Mouse (Mus musculus): ENCODE measurements at regions not wholly inside any gene's neighbourhood (a gene's known extent, or its start where the extent isn't known, plus 50 kb on each side); places are given as distances from the start of the nearest gene placed in this dataset.

- DNase-seq (ENCODE audit: low read depth): no peak
Observed at GRCm38 (mm10) chr2:166403319-166403718, 247.9 kb upstream of the Sulf2 start.

- no peak for DNase-seq (ENCODE audit: low read depth)
Observed at GRCm38 (mm10) chr2:166401860-166402259, 246.4 kb upstream of the Sulf2 start.

- DNase-seq (ENCODE audit: low read depth): no peak
Observed at GRCm38 (mm10) chr2:166400304-166400703, 244.8 kb upstream of the Sulf2 start.

- DNase-seq (ENCODE audit: low read depth): no peak
Observed at GRCm38 (mm10) chr2:166399140-166399830, 243.8 kb upstream of the Sulf2 start.

GRCm38 (mm10) chr2:166398774-166399139 is 243.3 kb upstream of the Sulf2 start:
- no peak for DNase-seq (ENCODE audit: low read depth)

- no peak for DNase-seq (ENCODE audit: low read depth)
Observed at GRCm38 (mm10) chr2:166398156-166398555, 242.7 kb upstream of the Sulf2 start.

- DNase-seq (ENCODE audit: low read depth): no peak
Observed at GRCm38 (mm10) chr2:166394666-166395065, 239.2 kb upstream of the Sulf2 start.

- DNase-seq (ENCODE audit: low read depth): no peak
Observed at GRCm38 (mm10) chr2:166391176-166391575, 235.7 kb upstream of the Sulf2 start.

- DNase-seq (ENCODE audit: low read depth): no peak
Observed at GRCm38 (mm10) chr2:166388050-166388449, 232.6 kb upstream of the Sulf2 start.

- DNase-seq (ENCODE audit: low read depth): no peak
Observed at GRCm38 (mm10) chr2:166386817-166387216, 231.4 kb upstream of the Sulf2 start.

GRCm38 (mm10) chr2:166384583-166384982 is 229.1 kb upstream of the Sulf2 start:
- no peak for DNase-seq (ENCODE audit: low read depth)

- DNase-seq (ENCODE audit: low read depth): no peak
Observed at GRCm38 (mm10) chr2:166383356-166383755, 227.9 kb upstream of the Sulf2 start.

- no peak for DNase-seq (ENCODE audit: low read depth)
Observed at GRCm38 (mm10) chr2:166382180-166382579, 226.7 kb upstream of the Sulf2 start.

- DNase-seq (ENCODE audit: low read depth): no peak
Observed at GRCm38 (mm10) chr2:166380854-166381253, 225.4 kb upstream of the Sulf2 start.

GRCm38 (mm10) chr2:166378325-166378724 is 222.9 kb upstream of the Sulf2 start:
- no peak for DNase-seq (ENCODE audit: low read depth)

GRCm38 (mm10) chr2:166377329-166377728 is 221.9 kb upstream of the Sulf2 start:
- no peak for DNase-seq (ENCODE audit: low read depth)

- no peak for DNase-seq (ENCODE audit: low read depth)
Observed at GRCm38 (mm10) chr2:166375639-166376038, 220.2 kb upstream of the Sulf2 start.

GRCm38 (mm10) chr2:166370776-166371175 is 215.3 kb upstream of the Sulf2 start:
- DNase-seq (ENCODE audit: low read depth): no peak

- no peak for DNase-seq (ENCODE audit: low read depth)
Observed at GRCm38 (mm10) chr2:166361645-166362044, 206.2 kb upstream of the Sulf2 start.

GRCm38 (mm10) chr2:166360786-166361185 is 205.3 kb upstream of the Sulf2 start:
- no peak for DNase-seq (ENCODE audit: low read depth)

GRCm38 (mm10) chr2:166359995-166360394 is 204.5 kb upstream of the Sulf2 start:
- peak; percentile 6 for DNase-seq (ENCODE audit: low read depth)

GRCm38 (mm10) chr2:166357824-166358223 is 202.4 kb upstream of the Sulf2 start:
- no peak for DNase-seq (ENCODE audit: low read depth)

- no peak for DNase-seq (ENCODE audit: low read depth)
Observed at GRCm38 (mm10) chr2:166355944-166356343, 200.5 kb upstream of the Sulf2 start.

GRCm38 (mm10) chr2:166355446-166355845 is 200.0 kb upstream of the Sulf2 start:
- no peak for DNase-seq (ENCODE audit: low read depth)
